Mouse (Mus musculus): Measurements from ENCODE around the gene Rab7.
"Not testable (repeated sequence)": the region's sequence is repeated elsewhere in the genome, so short reads cannot be mapped to it uniquely, and the experiment has no call there.

DNA sequence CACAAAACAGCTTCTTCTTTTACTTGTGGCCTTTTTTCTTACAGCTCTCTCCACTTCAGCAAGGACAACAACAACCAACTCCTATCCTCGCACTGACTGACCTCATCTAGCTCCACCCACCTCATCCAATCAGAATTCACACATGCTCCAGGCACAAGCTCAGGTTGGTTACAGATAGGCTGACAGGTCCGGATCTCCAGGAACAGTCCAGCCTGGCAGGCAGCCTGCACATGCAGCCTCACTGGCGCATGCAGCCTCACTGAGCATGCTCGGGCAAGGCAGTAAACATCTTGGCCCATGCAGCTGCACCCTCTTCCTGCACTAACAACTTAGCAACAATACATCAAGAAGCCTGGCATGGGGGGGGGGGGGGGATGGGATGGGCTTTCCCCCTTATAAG is 82.6 kb downstream of the Rab7 start:
- TF ChIP-seq CTCF, POLR2A (IDR thresholded peaks at IDR 0.05; ENCODE audit: extremely low read depth, insufficient read depth, low read length): not testable (repeated sequence)
